Mouse (Mus musculus): ENCODE results near the gene Ulk1.

DNA sequence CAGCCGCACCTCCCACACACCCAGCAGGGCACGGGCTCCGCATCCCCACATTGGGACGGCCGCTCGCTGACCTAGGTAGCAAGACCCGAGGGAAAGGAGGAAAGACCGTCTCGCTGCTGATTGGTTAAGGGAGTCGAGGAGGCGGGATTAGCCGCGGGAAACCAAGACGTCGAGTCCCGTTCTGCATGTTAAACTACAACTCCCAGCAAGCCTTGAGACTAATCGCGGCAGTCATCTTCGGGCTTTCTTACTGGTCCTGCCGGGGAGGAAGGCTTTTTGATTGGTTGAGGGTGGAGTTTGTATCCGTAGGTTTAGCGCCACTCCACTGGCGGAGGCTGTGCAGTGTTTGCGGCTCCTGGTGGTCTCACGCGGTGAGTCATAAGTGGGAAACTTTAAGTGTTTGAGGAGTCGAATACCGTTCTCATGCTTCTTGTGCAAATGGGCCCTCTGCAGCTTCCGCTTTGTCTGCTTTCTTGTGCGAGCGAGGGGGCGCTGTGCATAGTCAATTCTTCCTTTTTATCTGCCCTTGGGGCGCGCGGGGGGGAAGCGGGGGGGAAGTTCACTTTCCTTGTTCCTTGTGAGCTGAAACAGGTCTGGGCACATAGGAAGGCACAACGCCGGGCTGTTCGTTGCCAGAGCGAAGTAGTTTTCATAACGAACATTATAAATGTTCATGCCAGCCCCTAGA is 29.9 kb upstream of the Ulk1 start, which contains the start of the genes Hscb and Chek2:
- TF ChIP-seq POLR2A (IDR thresholded peaks at IDR 0.05; ENCODE audit: insufficient read depth, low read depth, low read length) (peak; percentile 56; the same call in 1 of the 2 replicates), CTCF (IDR thresholded peaks at IDR 0.05; ENCODE audit: insufficient read depth, low read depth, low read length) (peak; percentile 55; the same call in 1 of the 2 replicates)

Data from olfactory bulb, adult 2 months (tissue).